Mouse (Mus musculus): Measurements from ENCODE around the gene Paqr7. TPM values are rescaled to one million over a fixed set of nuclear protein-coding genes. Genes with fewer than 3 reads are reported as not detected.
"Not testable (repeated sequence)": the region's sequence is repeated elsewhere in the genome, so short reads cannot be mapped to it uniquely, and the experiment has no call there.

Gene Paqr7
- polyA plus RNA-seq, 1 experiment from 2014 or later, result 4.4 TPM

DNA sequence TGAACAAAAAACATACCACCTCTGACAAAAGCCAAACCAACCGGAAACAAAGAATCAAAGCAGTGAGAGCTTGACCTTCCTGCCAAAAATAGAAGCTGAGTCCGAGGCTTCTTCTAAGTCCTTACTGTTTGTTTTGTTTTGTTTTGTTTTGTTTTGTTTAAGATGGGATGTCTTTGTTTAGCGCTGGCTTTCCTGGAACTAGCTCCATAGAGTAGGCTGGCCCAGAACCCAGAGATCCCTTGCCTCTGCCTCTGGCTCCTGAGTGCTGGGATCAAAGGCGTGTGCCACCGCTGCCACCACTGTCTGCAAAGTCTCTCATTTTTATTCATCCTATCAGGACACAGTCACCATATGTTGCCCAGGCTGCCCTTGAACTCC is 962 bp upstream of the Paqr7 start:
- WGBS, result 68% methylated on average over 5 of the region's 5 CpGs
- Histone ChIP-seq H3K4me2 (replicated peaks; ENCODE audit: low read depth, low read length) (no peak overlapping the region), H3K27me3 (ENCODE audit: insufficient read depth, low read length) (no peaks in the 10 kb centered on the region), H3K27ac (ENCODE audit: low read length) (0 out of 2 replicates have a peak overlapping the region, but pooled peaks have one; percentile 4), H3K36me3 (ENCODE audit: insufficient read depth, low read length) (no peaks in the 10 kb centered on the region), H3K9me3 (ENCODE audit: low read length) (no peaks in the 10 kb centered on the region), H3K9ac (replicated peaks; ENCODE audit: low read length) (no peak overlapping the region), H3K4me1 (ENCODE audit: insufficient read depth, low read length) (peaks cover 30% of the 10 kb centered on the region), H3K4me3 (ENCODE audit: low read length) (no peak overlapping the region)
- ATAC-seq (ENCODE audit: low FRiP score, low TSS enrichment), result no peak

DNA sequence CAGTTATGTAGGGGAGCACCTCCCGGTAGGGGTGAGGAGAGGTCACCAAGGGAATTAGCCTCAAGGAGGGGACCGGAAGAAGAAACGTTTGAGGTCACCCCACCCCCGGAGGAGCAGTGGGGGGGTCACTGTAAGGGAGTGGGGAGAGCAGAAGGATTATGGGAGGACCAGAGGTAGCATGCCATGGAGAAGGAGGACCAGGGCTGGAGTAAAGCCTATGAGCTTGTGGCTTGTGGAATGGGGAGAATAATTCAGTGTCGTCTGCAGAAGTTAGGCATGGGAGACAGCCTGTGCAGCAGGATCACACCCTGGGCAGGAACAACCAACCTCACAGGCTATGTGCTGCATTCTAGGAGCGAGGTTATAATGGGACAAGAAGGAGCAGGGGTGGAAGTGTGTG is 726 bp downstream of the Paqr7 start:
- peaks cover 30% of the 10 kb centered on the region for H3K4me1 ChIP-seq (ENCODE audit: insufficient read depth, low read length)

DNA sequence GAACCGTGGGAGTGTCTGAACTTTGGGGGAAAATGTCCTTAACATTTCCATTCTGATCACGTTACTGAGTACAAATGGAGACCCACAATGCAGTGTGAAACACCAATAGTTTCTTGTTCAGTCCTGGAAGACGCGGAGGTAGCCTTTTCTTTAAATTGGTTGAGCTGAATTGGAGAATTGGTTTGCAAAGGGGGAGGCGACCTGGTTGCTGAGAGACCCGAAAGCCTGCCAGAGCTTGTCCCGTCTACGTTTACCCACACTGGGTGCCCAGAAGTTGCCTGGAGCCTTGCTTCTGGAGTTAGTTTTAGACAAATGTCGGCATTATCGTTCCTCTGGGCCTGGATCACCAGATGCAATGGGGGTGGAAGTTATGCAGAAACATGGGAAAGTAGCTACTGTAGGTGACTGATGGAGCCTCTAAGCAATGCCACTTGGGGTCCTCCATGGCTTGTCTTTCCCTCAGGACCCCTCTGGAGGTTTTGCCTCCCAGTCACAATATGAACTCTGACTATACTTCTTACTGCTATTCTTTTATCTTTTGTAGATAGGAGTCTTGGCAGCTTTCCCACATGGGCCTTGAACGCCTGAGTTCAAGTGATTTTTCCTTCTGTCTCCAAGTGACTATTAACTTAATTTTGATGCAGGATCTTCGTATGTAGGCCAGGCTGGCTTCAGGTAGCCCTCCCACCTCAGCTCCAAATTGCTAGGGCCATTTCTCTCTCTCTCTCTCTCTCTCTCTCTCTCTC is 1.7 kb downstream of the Paqr7 start:
- ATAC-seq (ENCODE audit: low FRiP score, low TSS enrichment), result no peak

More for the DNA sequence above, 726 bp downstream of the Paqr7 start:
- Histone ChIP-seq H3K4me3 (ENCODE audit: low read length) (peak overlapping the region; percentile 59), H3K9me3 (ENCODE audit: low read length) (no peaks in the 10 kb centered on the region), H3K9ac (replicated peaks; ENCODE audit: low read length) (peak overlapping the region; percentile 53), H3K4me2 (replicated peaks; ENCODE audit: low read depth, low read length) (peak overlapping the region; percentile 96), H3K27ac (ENCODE audit: low read length) (no peak overlapping the region; the same call in 1 of the 2 replicates), H3K36me3 (ENCODE audit: insufficient read depth, low read length) (no peaks in the 10 kb centered on the region), H3K27me3 (ENCODE audit: insufficient read depth, low read length) (no peaks in the 10 kb centered on the region)
- WGBS, result 13% methylated on average over 6 of the region's 6 CpGs
- ATAC-seq (ENCODE audit: low FRiP score, low TSS enrichment), result peak; percentile 20; the same call in 1 of the 2 replicates

DNA sequence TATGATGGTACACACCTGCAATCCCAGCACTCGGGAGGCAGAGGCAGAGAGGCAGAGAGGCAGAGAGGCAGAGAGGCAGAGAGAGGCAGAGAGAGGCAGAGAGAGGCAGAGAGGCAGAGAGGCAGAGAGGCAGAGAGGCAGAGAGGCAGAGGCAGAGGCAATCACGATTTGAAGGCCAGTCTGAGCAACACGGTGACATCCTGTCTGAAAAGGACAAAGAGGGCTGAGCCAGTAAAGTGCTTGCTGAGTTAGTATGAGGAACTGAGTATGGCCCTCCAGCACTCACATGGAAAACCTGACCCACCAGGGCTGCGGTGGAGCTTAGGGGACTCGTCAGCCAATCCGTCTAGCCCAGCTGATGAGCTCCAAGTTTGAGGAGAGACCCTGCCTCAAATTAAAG is 2.5 kb downstream of the Paqr7 start:
- H3K9ac ChIP-seq (replicated peaks; ENCODE audit: low read length); ATAC-seq (ENCODE audit: low FRiP score, low TSS enrichment); H3K36me3 ChIP-seq (ENCODE audit: insufficient read depth, low read length); H3K4me3 ChIP-seq (ENCODE audit: low read length); H3K27ac ChIP-seq (ENCODE audit: low read length); H3K9me3 ChIP-seq (ENCODE audit: low read length); H3K4me2 ChIP-seq (replicated peaks; ENCODE audit: low read depth, low read length); H3K27me3 ChIP-seq (ENCODE audit: insufficient read depth, low read length): not testable (repeated sequence)
- WGBS, result 86% methylated on average over 6 of the region's 6 CpGs
- H3K4me1 ChIP-seq (ENCODE audit: insufficient read depth, low read length), result peaks cover 30% of the 10 kb centered on the region

More for the DNA sequence above, 1.7 kb downstream of the Paqr7 start:
- Histone ChIP-seq H3K27ac (ENCODE audit: low read length) (no peak overlapping the region), H3K4me3 (ENCODE audit: low read length) (no peak overlapping the region), H3K9ac (replicated peaks; ENCODE audit: low read length) (no peak overlapping the region), H3K36me3 (ENCODE audit: insufficient read depth, low read length) (no peaks in the 10 kb centered on the region), H3K9me3 (ENCODE audit: low read length) (no peaks in the 10 kb centered on the region), H3K27me3 (ENCODE audit: insufficient read depth, low read length) (no peaks in the 10 kb centered on the region), H3K4me1 (ENCODE audit: insufficient read depth, low read length) (peaks cover 30% of the 10 kb centered on the region), H3K4me2 (replicated peaks; ENCODE audit: low read depth, low read length) (no peak overlapping the region)
- 79% methylated on average over 12 of the region's 12 CpGs for WGBS

DNA sequence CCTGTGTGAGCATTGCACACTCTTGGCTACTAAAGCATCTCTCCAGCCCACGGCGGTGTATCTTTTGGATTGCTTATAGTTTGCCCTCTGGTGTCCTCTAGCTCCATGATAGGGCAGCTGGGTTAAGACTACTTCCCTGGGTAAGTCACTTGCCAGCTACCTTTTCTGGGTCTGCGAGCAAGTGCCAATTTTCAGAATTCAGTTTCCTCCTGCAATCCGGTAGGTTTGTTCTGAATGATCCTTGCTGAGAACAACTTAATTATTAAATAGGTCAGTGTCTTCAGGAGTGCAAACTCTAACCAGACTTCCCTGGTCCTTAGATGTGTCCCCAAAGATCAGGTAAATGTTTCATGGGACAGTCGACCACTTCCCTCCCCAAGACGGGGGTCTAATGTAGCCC is 4.6 kb downstream of the Paqr7 start:
- Histone ChIP-seq H3K36me3 (ENCODE audit: insufficient read depth, low read length) (no peaks in the 10 kb centered on the region), H3K4me2 (replicated peaks; ENCODE audit: low read depth, low read length) (no peak overlapping the region), H3K4me3 (ENCODE audit: low read length) (no peak overlapping the region), H3K27me3 (ENCODE audit: insufficient read depth, low read length) (no peaks in the 10 kb centered on the region), H3K27ac (ENCODE audit: low read length) (no peak overlapping the region), H3K9ac (replicated peaks; ENCODE audit: low read length) (no peak overlapping the region), H3K9me3 (ENCODE audit: low read length) (no peaks in the 10 kb centered on the region), H3K4me1 (ENCODE audit: insufficient read depth, low read length) (peaks cover 13% of the 10 kb centered on the region)
- 84% methylated on average over 6 of the region's 6 CpGs for WGBS
- ATAC-seq (ENCODE audit: low FRiP score, low TSS enrichment), result no peak

DNA sequence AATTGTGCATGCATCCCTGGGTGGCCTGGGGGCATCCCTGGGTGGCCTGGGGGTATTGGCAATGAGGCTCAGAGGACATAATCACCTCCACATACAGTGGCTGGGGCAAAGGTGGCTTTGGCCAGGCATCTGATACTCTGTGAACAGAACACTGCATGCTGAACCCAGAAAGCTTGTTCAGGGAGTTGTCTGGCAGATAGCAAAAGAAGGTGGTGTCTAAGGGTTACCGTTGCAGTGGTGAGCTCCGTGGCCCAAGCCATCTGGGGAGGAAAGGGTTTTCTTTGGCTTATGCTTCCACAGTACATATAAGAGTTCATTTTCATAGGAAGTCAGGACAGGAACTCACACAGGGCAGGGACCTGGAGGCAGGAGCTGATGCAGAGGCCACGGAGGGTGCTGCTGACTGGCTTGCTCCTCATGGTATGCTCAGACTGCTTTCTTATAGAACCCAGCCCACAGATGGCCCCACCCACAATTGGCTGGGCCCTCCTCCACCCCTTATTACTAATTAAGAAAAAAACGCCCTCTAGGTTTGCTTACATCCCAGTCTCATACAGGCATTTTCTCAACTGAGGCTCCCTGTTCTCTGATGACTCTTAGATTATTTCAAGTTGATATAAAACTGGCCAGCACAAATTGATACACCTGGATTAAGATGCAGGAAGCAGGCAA is 7.3 kb downstream of the Paqr7 start:
- Histone ChIP-seq H3K4me2 (replicated peaks; ENCODE audit: low read depth, low read length) (no peak overlapping the region), H3K36me3 (ENCODE audit: insufficient read depth, low read length) (no peaks in the 10 kb centered on the region), H3K4me3 (ENCODE audit: low read length) (no peak overlapping the region), H3K27me3 (ENCODE audit: insufficient read depth, low read length) (no peaks in the 10 kb centered on the region), H3K4me1 (ENCODE audit: insufficient read depth, low read length) (no peaks in the 10 kb centered on the region), H3K9ac (replicated peaks; ENCODE audit: low read length) (no peak overlapping the region), H3K27ac (ENCODE audit: low read length) (no peak overlapping the region), H3K9me3 (ENCODE audit: low read length) (no peaks in the 10 kb centered on the region)
- no peak for ATAC-seq (ENCODE audit: low FRiP score, low TSS enrichment)
- WGBS, result 74% methylated on average over 4 of the region's 4 CpGs

DNA sequence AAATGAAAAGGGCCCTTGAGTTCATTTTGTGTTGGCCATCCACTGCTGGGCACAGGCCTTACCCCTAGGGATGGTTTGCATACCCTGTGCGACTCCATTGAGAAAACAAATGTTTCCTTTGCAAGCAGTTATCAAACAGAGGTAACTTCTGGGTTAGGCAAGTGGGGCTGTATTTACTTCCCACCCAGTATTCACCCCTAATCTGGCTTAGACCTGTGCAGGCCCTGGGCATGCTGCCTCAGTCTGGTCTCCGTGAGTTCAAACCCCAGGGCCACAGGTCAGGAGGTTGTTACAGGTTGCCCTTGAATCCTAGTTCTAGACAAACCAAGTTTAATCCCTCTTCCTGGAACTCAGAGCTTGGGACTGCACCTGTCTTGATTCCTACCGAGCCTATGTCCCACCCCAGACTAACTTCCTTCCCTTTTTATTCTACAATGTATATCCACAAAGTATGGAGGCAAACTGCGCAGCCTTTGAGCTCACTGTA is 8.8 kb downstream of the Paqr7 start:
- Histone ChIP-seq H3K27ac (ENCODE audit: low read length) (no peak overlapping the region), H3K27me3 (ENCODE audit: insufficient read depth, low read length) (no peaks in the 10 kb centered on the region), H3K4me2 (replicated peaks; ENCODE audit: low read depth, low read length) (no peak overlapping the region), H3K36me3 (ENCODE audit: insufficient read depth, low read length) (no peaks in the 10 kb centered on the region), H3K4me1 (ENCODE audit: insufficient read depth, low read length) (no peaks in the 10 kb centered on the region), H3K9ac (replicated peaks; ENCODE audit: low read length) (no peak overlapping the region), H3K9me3 (ENCODE audit: low read length) (no peaks in the 10 kb centered on the region), H3K4me3 (ENCODE audit: low read length) (no peak overlapping the region)
- no peak for ATAC-seq (ENCODE audit: low FRiP score, low TSS enrichment)
- 87% methylated on average over 4 of the region's 4 CpGs for WGBS

DNA sequence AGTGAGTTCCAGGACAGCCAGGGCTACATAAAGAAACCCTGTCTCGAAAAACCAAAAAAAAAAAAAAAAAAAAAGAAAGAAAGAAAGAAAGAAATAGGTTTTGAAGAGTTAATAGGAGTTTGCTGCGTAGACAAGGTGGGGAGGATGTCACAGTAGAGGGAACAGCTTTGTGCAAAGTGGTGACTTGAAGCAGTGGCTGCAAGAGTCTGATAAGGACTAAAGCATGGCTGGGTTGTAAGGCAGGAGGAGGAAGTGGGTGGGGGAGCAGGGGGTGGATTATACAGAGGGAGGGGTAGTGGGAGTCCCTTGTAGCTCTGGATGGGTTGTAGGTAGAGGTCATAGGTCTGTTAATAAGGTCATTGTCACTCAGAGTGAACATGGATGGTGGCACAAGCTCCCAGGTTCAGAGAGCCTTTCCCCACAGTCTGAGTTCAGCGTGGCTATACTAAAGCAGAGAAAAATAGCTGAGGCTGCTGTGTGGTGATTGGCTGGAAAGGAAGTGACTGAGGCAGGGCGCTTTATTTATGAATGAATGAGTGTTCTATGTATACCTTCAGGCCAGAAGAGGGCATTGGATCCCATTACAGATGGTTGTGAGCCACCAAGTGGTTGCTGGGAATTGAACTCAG is 9.6 kb downstream of the Paqr7 start:
- no peaks in the 10 kb centered on the region for H3K27me3 ChIP-seq (ENCODE audit: insufficient read depth, low read length)
- no peak overlapping the region for H3K4me3 ChIP-seq (ENCODE audit: low read length)
- no peaks in the 10 kb centered on the region for H3K4me1 ChIP-seq (ENCODE audit: insufficient read depth, low read length)
- WGBS, result 78% methylated on average over 3 of the region's 4 CpGs
- H3K27ac ChIP-seq (ENCODE audit: low read length), result no peak overlapping the region
- no peaks in the 10 kb centered on the region for H3K9me3 ChIP-seq (ENCODE audit: low read length)
- no peak overlapping the region for H3K9ac ChIP-seq (replicated peaks; ENCODE audit: low read length)
- no peak overlapping the region for H3K4me2 ChIP-seq (replicated peaks; ENCODE audit: low read depth, low read length)
- H3K36me3 ChIP-seq (ENCODE audit: insufficient read depth, low read length), result no peaks in the 10 kb centered on the region
- ATAC-seq (ENCODE audit: low FRiP score, low TSS enrichment), result no peak

DNA sequence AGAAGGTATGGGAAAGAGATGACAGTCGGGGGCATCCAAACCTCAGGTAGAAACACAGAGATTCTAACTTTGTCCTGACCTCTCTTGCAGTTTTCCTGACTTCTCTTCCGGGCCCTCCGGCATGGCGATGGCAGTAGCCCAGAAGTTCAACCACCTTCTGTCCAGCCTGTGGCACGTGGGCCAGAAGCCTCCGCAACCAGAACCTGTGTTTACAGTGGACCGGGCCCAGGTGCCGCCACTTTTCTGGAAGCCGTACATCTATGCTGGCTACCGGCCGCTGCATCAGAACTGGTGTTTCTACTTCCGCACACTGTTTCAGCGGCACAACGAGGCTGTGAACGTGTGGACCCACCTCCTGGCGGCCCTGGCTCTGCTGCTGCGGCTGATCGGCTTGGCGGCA is 10.2 kb downstream of the Paqr7 start:
- H3K9me3 ChIP-seq (ENCODE audit: low read length), result no peaks in the 10 kb centered on the region
- peaks cover 5% of the 10 kb centered on the region for H3K4me1 ChIP-seq (ENCODE audit: insufficient read depth, low read length)
- no peak overlapping the region for H3K9ac ChIP-seq (replicated peaks; ENCODE audit: low read length)
- 85% methylated on average over 19 of the region's 19 CpGs for WGBS
- no peaks in the 10 kb centered on the region for H3K36me3 ChIP-seq (ENCODE audit: insufficient read depth, low read length)
- H3K27ac ChIP-seq (ENCODE audit: low read length), result no peak overlapping the region
- no peak overlapping the region for H3K4me3 ChIP-seq (ENCODE audit: low read length)
- no peaks in the 10 kb centered on the region for H3K27me3 ChIP-seq (ENCODE audit: insufficient read depth, low read length)
- no peak for ATAC-seq (ENCODE audit: low FRiP score, low TSS enrichment)
- H3K4me2 ChIP-seq (replicated peaks; ENCODE audit: low read depth, low read length), result no peak overlapping the region

DNA sequence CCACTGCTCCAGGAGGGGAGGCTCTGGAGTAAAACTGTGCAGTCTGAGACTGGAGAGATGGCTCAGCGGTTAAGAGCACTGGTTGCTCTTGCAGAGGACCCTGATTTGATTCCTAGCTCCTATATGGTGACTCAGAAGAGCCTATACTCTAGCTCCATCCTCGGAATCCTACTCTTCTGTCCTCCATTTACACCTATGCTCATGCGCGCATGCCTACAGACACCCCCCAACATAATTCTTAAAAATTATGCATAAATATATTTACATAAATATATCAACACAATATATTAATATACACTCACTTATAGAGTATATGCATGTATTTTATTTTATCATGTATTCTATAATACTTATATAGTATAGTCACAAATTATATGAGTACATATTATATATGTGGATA is 13.9 kb downstream of the Paqr7 start:
- Histone ChIP-seq H3K9ac (replicated peaks; ENCODE audit: low read length) (no peak overlapping the region), H3K27ac (ENCODE audit: low read length) (no peak overlapping the region), H3K27me3 (ENCODE audit: insufficient read depth, low read length) (no peaks in the 10 kb centered on the region), H3K4me2 (replicated peaks; ENCODE audit: low read depth, low read length) (peak overlapping the region; percentile 91), H3K4me3 (ENCODE audit: low read length) (peak overlapping the region; percentile 72; the same call in 1 of the 2 replicates), H3K9me3 (ENCODE audit: low read length) (no peaks in the 10 kb centered on the region), H3K36me3 (ENCODE audit: insufficient read depth, low read length) (no peaks in the 10 kb centered on the region), H3K4me1 (ENCODE audit: insufficient read depth, low read length) (peaks cover 7% of the 10 kb centered on the region)
- ATAC-seq (ENCODE audit: low FRiP score, low TSS enrichment), result no peak
- WGBS, result 75% methylated on average over 4 of the region's 4 CpGs

Data from kidney, embryonic 16.5 days (tissue).